Mouse (Mus musculus) cerebral cortex, adult 2 months (tissue): ENCODE measurements around the gene Gm49380.

Experiments
- WGBS: fragments of 180-500 bp; shearing (Covaris S2); methylation state at CpG from one replicate; pipeline ENCODE4 v1.1.7; 2018; 5-methylcytosine and 5-hydroxymethylcytosine counted together

The Gm49380 gene

GRCm38 (mm10) chr9:44113105-44113789, at the start of gene Gm49380, which contains the start of gene Rnf26:
TSS of gene Gm49380 (minus strand) at chr9:44113500.
TSS of gene Rnf26 (minus strand) at chr9:44113517.
- WGBS = under 1% methylated on average over 46 of the region's 51 CpGs

GRCm38 (mm10) chr9:44159886-44160285, 46.6 kb upstream of the Gm49380 start:
- WGBS = 87% methylated on average over 3 of the region's 3 CpGs

GRCm38 (mm10) chr9:44147290-44147689, 34.0 kb upstream of the Gm49380 start:
- 42% methylated on average over 3 of the region's 3 CpGs for WGBS

- WGBS = 23% methylated on average over 7 of the region's 8 CpGs
Measured at GRCm38 (mm10) chr9:44144023-44144717, 30.9 kb upstream of the Gm49380 start.

DNA sequence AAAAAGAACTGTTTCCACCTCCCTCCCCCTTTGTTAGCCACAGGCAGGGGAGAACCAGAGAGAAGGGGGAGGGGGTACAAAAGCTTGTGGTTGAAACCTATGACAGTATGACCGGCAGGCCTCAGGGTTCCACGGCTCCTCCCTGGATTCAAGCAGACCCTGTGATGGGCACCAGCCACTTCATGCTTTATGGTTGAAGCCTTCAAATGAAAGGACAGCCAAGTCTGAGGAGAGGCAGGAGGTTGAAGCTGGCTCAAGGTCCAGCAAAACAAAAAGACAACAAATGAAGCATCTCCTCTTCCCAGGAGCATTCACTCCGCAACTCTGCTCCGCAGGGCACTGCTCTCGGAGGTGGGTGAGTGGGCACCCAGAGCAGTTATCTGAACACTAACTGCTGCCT, 30.1 kb upstream of the Gm49380 start:
- WGBS = 61% methylated on average over 5 of the region's 5 CpGs

DNA sequence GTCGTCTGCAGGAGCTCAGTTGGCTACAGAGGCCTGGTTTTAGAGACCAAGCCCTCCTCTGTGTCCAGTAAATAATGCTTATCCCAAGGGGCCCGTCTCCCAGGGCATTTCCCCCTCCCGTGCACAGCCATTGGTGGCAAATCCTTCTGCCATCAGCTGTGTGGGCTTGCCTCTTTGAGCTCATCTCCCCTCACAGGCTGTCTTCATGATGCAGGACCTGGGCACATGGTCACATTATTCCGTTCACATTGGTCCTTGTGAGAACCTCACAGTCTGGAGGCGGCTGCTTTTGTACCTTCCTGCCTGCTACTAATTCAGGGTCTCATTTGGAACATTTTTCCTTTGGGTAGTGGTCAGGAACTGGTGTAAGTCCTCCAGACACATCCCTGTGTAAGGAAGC, 28.7 kb upstream of the Gm49380 start:
- WGBS = 77% methylated on average over 5 of the region's 5 CpGs

- 62% methylated on average over 4 of the region's 4 CpGs for WGBS
Measured at GRCm38 (mm10) chr9:44137846-44138245, 24.5 kb upstream of the Gm49380 start.

DNA sequence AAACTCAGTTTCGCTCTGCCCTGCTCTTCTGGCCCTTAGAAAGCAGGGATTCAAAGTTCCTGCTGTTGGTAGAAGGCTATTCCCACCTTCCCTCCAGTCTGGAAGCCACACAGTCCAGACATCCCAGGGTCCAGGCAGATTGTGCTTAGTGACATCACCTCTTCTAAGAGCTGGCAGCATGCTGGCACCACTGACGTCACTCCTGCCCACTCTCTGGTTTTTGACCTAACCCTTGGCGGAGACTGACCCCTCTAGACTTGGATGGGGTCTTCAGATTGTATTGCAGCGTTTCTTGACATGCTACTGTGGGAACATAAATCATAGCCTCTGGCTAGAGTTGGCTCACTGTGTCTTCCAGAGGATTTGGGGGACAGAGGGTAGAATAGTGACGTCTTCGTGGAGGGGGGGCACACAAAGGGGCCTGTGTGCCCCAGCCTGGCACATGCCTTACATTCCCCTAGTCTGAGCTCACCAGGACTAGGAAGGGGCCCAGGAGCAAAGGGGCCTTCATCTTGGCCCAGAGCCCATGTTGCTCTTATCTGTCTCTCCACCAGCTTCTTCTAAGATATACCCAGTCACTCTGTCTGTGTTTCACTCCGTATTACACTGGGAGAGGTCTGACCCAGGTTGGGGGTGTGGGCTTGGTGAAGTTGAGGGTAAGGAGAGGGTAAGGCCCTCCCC, 22.6 kb upstream of the Gm49380 start:
- 45% methylated on average over 7 of the region's 7 CpGs for WGBS

GRCm38 (mm10) chr9:44134851-44135730, 21.8 kb upstream of the Gm49380 start:
- 4% methylated on average over 49 of the region's 49 CpGs for WGBS

GRCm38 (mm10) chr9:44134101-44134850, 21.0 kb upstream of the Gm49380 start, which contains the start of gene Mcam:
TSS of gene Mcam (plus strand) at chr9:44134469.
- WGBS = 2% methylated on average over 52 of the region's 55 CpGs

- WGBS = 45% methylated on average over 2 of the region's 2 CpGs
Measured at GRCm38 (mm10) chr9:44133287-44133686, 20.0 kb upstream of the Gm49380 start.

- 81% methylated on average over 5 of the region's 5 CpGs for WGBS
Measured at GRCm38 (mm10) chr9:44132200-44132599, 18.9 kb upstream of the Gm49380 start.

- 63% methylated on average over 7 of the region's 7 CpGs for WGBS
Measured at GRCm38 (mm10) chr9:44131276-44131590, 17.9 kb upstream of the Gm49380 start.

GRCm38 (mm10) chr9:44130581-44131275, 17.4 kb upstream of the Gm49380 start:
- 37% methylated on average over 19 of the region's 19 CpGs for WGBS

DNA sequence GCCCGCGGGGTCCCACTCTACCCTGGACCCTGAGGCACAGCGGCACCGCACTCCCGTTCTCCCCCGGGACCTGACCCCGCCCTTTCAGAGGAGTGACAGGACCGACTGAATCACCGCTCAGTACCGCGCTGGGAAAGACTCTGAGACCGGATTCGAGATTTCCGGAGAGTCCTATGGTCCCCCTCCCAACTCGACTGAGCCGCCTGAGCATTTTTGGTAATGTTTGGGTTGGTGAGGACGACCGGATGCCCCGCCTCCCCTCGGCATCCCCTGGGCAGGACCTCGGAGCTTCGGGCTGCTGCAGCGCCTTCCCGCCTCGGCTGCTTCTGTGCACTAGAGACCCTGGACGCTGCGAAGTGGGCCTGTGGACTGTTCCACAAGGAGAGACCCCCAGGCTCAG, 16.7 kb upstream of the Gm49380 start:
- WGBS = 4% methylated on average over 27 of the region's 27 CpGs

- WGBS = 28% methylated on average over 9 of the region's 9 CpGs
Measured at GRCm38 (mm10) chr9:44129633-44130032, 16.3 kb upstream of the Gm49380 start.

DNA sequence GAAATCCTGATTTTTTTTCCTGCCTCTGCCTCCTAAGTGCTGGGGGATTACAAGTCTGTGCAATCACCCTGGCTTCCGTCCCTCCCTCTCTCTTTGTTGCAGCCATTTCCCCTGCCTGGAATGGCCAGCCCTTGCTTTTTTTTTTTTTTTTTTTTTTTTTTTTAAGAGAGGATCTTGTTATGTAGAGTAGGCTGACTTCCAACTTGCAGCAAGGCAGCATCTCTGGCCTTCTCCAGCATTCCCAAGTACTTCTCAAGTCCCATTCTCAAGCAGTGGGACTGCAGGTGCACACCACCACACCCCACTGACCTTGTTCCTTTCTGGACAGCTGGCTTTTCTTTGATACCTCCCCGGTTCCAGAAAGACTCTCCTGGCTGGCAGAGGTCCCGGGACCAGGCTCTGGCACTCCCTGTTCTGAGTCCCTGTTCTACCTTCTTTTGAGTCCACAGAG, 14.1 kb upstream of the Gm49380 start:
- WGBS = 58% methylated on average over 3 of the region's 3 CpGs

GRCm38 (mm10) chr9:44126746-44127145, 13.4 kb upstream of the Gm49380 start:
- WGBS = 80% methylated on average over 3 of the region's 3 CpGs

DNA sequence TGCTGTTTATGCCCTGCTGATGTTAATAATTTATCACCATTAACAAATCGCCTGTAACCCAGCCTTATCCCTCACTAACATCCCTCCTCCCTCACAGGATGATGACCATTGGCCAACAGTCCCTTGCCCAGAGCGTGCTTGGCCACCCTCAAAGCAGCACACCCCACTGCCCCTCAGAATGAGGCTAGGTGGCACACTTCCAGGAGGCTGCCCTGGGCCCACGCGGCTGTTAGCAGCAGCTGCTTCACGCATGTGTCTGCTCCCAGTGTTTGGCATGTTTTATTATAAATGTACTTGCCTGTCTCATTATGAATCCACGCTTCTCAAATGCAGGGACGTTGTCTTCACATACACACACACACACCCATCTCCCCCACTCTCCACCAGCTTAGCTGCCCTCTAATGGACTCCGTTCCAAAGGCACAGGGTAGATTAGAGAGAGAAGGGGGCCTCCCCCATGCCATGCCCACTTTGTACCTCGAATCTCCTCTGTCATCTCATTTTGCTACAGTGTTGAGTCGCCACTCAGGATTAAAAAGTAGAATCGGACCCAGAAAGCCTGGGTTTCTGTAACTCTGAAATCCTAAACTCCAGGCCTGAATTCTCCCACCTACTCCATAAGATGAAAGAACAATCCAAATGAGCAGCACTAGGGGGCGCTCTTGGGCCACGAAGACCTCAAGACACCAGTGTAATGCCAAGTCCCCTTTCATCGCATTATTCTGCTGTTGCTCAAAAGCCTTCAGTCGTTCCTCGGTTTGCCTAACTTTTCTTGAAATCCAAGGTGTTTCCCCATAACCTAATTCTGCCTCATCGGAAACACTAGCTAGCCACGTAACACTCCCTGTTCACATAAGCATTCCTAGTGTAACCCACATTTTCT, 12.5 kb upstream of the Gm49380 start:
- 22% methylated on average over 18 of the region's 18 CpGs for WGBS
